Mouse (Mus musculus) stomach, postnatal 0 days (tissue): ENCODE measurements around the gene Plcl1. TPM values are rescaled to one million over a fixed set of nuclear protein-coding genes. Genes with fewer than 3 reads are reported as not detected.

ENCODE experiments used
- ATAC-seq: fragments of 200-750 bp; cut with Nextera tagmentation; 2 replicates; pipeline ENCODE4 v1.8.0; 2017; ENCODE audit not compliant: low FRiP score, low TSS enrichment
- DNase-seq: peaks from one replicate; pipeline ENCODE4 v3.0.0-alpha.2; 2016; ENCODE audit warnings: low spot score
- H3K27ac ChIP-seq: fragments of 300-500 bp; sonication (generic); replicated peaks from 2 replicates; pipeline ENCODE4 v1.5.1; 2014; ENCODE audit warnings: mild to moderate bottlenecking, control low read depth
- H3K27me3 ChIP-seq: fragments of 300-500 bp; sonication (generic); 2 replicates; pipeline ENCODE4 v1.6.1; 2014; ENCODE audit warnings: low read length; ENCODE audit not compliant: control insufficient read depth, insufficient read depth
- H3K36me3 ChIP-seq: fragments of 300-500 bp; sonication (generic); 2 replicates; pipeline ENCODE4 v1.6.1; 2014; ENCODE audit warnings: low read length, mixed read lengths; ENCODE audit not compliant: control insufficient read depth, insufficient read depth
- H3K4me1 ChIP-seq: fragments of 300-500 bp; sonication (generic); replicated peaks from 2 replicates; pipeline ENCODE4 v1.6.1; 2014; ENCODE audit warnings: antibody characterized with exemption; ENCODE audit not compliant: control insufficient read depth, insufficient read depth
- H3K4me2 ChIP-seq: fragments of 300-500 bp; sonication (generic); replicated peaks from 2 replicates; pipeline ENCODE4 v1.6.1; 2014; ENCODE audit warnings: low read depth, mild to moderate bottlenecking, control low read depth, moderate library complexity
- H3K4me3 ChIP-seq: fragments of 300-500 bp; sonication (generic); 2 replicates; pipeline ENCODE4 v1.5.1; 2014; ENCODE audit warnings: low read depth, low read length, control low read depth
- H3K9ac ChIP-seq: fragments of 300-500 bp; sonication (generic); 2 replicates; pipeline ENCODE4 v1.6.1; 2014; ENCODE audit warnings: mild to moderate bottlenecking, low read length, control low read depth, mixed read lengths
- H3K9me3 ChIP-seq: fragments of 300-500 bp; sonication (generic); 2 replicates; pipeline ENCODE4 v1.6.1; 2016; ENCODE audit warnings: low read length; ENCODE audit not compliant: control insufficient read depth
- CTCF ChIP-seq: IDR thresholded peaks from 2 replicates; pipeline ENCODE4 v1.5.1; 2016; ENCODE audit warnings: antibody characterized with exemption, low read depth, mild to moderate bottlenecking, moderate library complexity
- EP300 ChIP-seq: optimal IDR thresholded peaks from 2 replicates; pipeline ENCODE3; 2016; ENCODE audit warnings: antibody characterized with exemption
- WGBS: fragments of 180-500 bp; shearing (Covaris S2); extraction: QIAGEN DNeasy Blood & Tissue Kit; methylation state at CpG from one replicate; pipeline ENCODE4 v1.1.7; 2014; 5-methylcytosine and 5-hydroxymethylcytosine counted together
- polyA plus RNA-seq: library from polyadenylated mRNA; unstranded; fragments of >200 nt; fragmentation: Nextera tagmentation; extraction: Ambion mirVana; gene quantifications from 2 replicates; pipeline ENCODE4 v1.2.1, GENCODE M21; 2015

Gene Plcl1
- polyA plus RNA-seq, 1 experiment from 2014 or later: 1.7 TPM

DNA sequence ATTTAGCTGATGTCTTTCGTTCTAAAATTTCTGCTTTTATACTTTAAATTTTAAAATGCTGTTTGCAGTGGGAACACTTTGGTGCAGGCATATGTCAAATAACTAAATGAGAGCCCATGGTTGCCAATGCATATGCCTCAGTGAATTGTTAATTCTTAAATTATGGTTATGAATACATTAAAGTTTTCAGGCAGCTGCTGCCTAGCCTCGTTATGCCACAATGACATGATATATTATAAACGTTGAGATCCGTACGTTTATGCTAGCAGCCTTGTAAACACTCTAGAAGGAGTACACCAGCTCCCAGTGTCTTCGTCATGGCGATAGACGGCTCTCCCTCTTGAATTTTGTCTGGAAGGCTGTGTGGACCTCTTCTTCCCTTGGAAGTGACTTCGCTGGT is 154.3 kb downstream of the Plcl1 start:
- no peak for TF ChIP-seq EP300
- no peak for TF ChIP-seq CTCF
- H3K4me3 ChIP-seq: no peak overlapping the region
- ATAC-seq (no peak), DNase-seq (no peak)
- WGBS: 49% methylated on average over 9 of the region's 9 CpGs
- H3K27ac ChIP-seq: no peak overlapping the region
- H3K36me3 ChIP-seq: no peaks in the 10 kb centered on the region
- H3K9ac ChIP-seq: no peak overlapping the region
- no peaks in the 10 kb centered on the region for H3K9me3 ChIP-seq
- H3K4me1 ChIP-seq: no peaks in the 10 kb centered on the region
- H3K27me3 ChIP-seq: no peaks in the 10 kb centered on the region
- H3K4me2 ChIP-seq: no peak overlapping the region

DNA sequence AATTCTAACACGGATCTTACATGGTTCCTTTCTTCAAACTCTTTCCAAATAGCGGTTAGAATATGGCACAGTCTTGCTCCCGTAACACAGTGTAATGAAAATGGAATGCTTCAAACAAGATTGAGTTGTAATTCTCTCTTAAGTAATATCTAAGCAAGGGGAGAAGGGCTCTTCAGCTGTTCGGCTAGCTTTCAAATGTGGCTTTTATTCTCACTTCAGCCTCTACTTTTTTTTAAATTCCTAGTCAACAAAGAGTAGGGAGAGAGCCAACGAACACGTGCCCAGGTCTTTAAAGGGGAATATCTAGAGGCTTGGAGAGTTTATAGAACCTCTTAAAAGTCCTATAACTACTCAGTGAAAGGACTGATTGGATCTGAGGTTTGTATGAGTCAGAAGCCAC is 160.2 kb downstream of the Plcl1 start:
- no peaks in the 10 kb centered on the region for H3K36me3 ChIP-seq
- H3K9ac ChIP-seq: no peak overlapping the region
- no peaks in the 10 kb centered on the region for H3K4me1 ChIP-seq
- TF ChIP-seq EP300: no peak
- no peak for TF ChIP-seq CTCF
- no peak overlapping the region for H3K4me2 ChIP-seq
- no peaks in the 10 kb centered on the region for H3K9me3 ChIP-seq
- H3K27me3 ChIP-seq: no peaks in the 10 kb centered on the region
- DNase-seq (no peak), ATAC-seq (no peak)
- H3K27ac ChIP-seq: no peak overlapping the region
- 74% methylated on average over 6 of the region's 6 CpGs for WGBS
- no peak overlapping the region for H3K4me3 ChIP-seq

DNA sequence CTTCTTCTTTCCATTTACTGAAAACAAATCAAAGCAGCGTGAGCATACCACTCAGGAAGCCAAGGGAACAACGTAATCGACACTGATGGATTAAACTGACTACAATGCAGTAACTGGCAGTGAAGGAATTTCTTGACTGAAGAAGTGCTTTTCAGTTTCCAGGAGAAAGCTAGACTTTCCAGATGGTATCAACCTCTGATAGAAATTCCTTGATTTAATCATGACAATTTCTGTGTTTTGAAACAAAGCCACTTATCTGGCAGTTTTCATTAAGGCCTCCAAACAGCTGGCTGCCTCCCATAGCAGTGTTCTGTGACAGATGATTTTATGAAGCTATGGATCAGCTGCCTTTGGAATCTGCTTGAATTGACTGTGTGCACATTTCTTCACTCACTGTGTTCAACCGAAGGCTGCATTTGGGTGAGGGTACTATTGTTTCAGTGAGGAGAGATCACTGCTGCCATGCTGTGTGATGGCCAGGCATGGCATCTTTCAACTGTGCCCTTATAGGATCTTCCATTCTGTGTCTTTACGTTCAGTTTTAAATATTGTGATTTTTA is 162.2 kb downstream of the Plcl1 start:
- no peak for TF ChIP-seq EP300
- no peak for TF ChIP-seq CTCF
- Histone ChIP-seq H3K27me3 (no peaks in the 10 kb centered on the region), H3K4me1 (no peaks in the 10 kb centered on the region), H3K27ac (no peak overlapping the region), H3K4me2 (no peak overlapping the region), H3K4me3 (no peak overlapping the region), H3K36me3 (no peaks in the 10 kb centered on the region), H3K9me3 (no peaks in the 10 kb centered on the region), H3K9ac (no peak overlapping the region)
- ATAC-seq (no peak), DNase-seq (no peak)
- 58% methylated on average over 5 of the region's 5 CpGs for WGBS

DNA sequence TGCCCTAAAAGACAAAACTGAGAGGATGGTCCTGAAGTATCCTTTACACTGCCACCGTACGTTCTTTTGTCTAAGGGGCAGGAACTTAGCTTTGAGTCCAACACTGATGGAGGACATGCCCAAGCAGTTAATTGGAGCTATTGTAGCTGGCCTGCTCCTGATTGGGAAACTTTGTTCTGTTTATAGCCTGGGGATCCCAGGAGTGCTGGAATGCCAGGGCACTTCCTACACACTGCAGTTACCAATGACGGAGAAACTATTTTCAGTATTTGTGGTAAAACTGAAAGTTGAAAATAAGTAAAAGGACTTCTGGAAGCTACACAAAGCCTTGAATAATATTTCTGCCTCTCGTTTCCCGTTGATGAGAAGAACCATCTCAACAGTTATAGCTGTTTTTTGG is 164.5 kb downstream of the Plcl1 start:
- no peak overlapping the region for H3K4me3 ChIP-seq
- H3K9me3 ChIP-seq: no peaks in the 10 kb centered on the region
- H3K36me3 ChIP-seq: no peaks in the 10 kb centered on the region
- no peak overlapping the region for H3K9ac ChIP-seq
- H3K27me3 ChIP-seq: no peaks in the 10 kb centered on the region
- H3K4me1 ChIP-seq: no peaks in the 10 kb centered on the region
- ATAC-seq (no peak), DNase-seq (no peak)
- no peak overlapping the region for H3K27ac ChIP-seq
- TF ChIP-seq EP300 (no peak), CTCF (no peak)
- WGBS: 78% methylated on average over 5 of the region's 5 CpGs
- H3K4me2 ChIP-seq: no peak overlapping the region

DNA sequence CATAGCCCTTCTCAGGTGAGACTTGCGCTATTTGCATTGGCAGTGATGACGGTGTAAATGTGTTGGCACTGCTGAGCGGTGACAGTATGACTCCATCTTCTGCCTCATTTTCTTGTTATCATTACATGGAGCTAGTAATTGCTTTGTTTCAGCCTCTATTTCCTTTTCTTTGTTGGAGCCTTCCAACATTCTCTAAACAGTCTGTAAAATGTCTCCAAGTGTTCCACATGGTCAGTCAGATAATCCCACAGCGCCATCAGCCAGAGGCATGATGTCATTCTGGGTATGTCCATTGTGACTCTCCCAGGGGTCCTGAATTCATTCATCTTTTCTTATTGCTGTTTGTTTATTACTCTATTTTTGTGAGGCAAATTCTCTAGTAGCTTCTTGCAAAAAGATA is 165.7 kb downstream of the Plcl1 start:
- ATAC-seq (no peak), DNase-seq (no peak)
- no peaks in the 10 kb centered on the region for H3K36me3 ChIP-seq
- H3K4me2 ChIP-seq: no peak overlapping the region
- no peak overlapping the region for H3K9ac ChIP-seq
- H3K27me3 ChIP-seq: no peaks in the 10 kb centered on the region
- WGBS: 81% methylated on average over 4 of the region's 4 CpGs
- no peaks in the 10 kb centered on the region for H3K4me1 ChIP-seq
- H3K4me3 ChIP-seq: no peak overlapping the region
- TF ChIP-seq CTCF (no peak), EP300 (no peak)
- no peaks in the 10 kb centered on the region for H3K9me3 ChIP-seq
- no peak overlapping the region for H3K27ac ChIP-seq

DNA sequence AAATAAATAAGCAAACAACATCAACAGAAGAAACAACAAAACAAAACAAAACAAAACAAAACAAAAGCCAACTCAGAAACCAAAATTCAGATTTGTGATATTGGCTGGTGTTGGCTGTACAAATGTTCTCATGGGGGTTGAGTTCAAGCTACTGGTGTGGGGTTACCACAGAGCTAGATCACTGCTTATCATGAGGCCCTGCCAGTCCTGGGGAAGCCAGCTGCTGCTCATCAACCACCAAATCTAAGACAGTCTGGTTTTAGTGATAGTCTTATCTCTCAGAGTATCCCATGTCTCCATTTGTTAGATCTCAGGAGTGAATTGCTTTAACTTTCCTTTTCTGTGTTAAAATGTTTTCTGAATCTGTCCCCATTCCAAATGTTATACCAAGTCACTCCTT is 166.5 kb downstream of the Plcl1 start:
- Histone ChIP-seq H3K4me1 (no peaks in the 10 kb centered on the region), H3K4me2 (no peak overlapping the region), H3K4me3 (no peak overlapping the region), H3K27me3 (no peaks in the 10 kb centered on the region), H3K9me3 (no peaks in the 10 kb centered on the region), H3K36me3 (no peaks in the 10 kb centered on the region), H3K9ac (no peak overlapping the region), H3K27ac (no peak overlapping the region)
- DNase-seq (no peak), ATAC-seq (no peak)
- TF ChIP-seq CTCF: no peak
- no peak for TF ChIP-seq EP300
